Mouse (Mus musculus) kidney, postnatal 10 days (tissue): ENCODE measurements around the gene Smok3b.

Experiments
- DNase-seq: peaks from one replicate; pipeline ENCODE4 v3.0.0; 2021; ENCODE audit warnings: mixed read lengths

Smok3b gene

DNA sequence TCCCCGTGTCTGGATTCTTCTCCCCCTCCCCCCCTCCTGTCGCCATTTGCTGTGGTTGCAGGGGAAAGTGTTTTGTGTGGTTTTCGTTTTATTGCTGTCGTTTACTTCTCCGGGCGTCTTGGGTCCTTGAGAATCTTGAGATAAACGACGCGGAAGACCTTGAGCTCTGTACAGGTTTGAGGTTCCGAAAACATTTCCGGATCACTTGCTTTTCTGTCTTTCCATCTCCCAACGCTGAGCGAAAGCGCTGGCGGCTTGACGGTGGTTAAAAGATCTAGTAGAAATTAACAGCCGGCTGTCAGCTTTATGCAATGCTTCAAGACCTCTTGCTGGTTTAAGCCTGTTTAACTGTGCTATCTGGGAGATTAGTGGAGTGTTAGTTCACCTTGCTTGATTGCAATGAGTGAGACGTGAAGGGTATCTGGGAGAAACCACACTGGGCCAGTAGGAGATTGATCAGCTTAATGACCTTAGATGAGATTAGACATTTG lies 64.2 kb downstream of the Smok3b start:
- DNase-seq, result peak; percentile 33

DNA sequence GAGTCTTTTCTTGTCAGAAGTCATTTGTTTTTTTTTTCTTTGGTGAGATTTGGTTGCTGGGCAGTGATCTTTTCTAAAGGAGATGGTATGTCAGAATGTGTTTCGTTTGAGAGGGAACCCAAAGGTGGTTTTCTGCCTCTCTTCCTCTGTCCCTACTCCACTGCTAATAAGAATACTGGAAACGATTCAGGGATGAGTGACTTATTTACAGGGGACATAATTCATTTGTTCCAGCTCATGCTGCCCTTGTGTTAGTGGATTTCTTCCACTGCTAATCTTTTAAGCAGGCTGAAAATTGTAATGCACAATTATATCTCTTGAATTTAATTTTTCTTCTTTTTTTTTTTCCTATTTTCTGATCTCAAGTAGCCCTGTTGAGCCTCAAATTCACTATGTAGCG lies 65.6 kb downstream of the Smok3b start:
- DNase-seq, result no peak

DNA sequence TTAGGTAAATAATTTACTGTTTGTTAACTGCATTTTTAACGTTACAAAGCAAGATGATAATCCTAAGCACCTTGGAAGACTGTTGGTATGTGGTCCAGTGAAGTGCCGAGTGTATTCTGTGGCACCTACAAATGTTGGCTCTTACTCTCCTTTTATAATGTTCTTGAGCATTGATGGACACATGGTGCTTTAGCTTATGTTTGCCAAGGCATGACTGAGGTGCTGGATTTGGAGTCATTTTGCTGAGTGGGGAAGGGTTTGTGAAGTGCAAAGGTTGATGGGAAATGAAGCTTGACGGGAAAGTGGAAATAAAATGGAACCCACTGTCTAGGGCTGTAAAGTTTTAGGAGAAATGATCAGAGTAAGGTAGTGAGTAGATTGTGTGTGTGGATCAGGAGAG lies 67.1 kb downstream of the Smok3b start:
- no peak for DNase-seq

DNA sequence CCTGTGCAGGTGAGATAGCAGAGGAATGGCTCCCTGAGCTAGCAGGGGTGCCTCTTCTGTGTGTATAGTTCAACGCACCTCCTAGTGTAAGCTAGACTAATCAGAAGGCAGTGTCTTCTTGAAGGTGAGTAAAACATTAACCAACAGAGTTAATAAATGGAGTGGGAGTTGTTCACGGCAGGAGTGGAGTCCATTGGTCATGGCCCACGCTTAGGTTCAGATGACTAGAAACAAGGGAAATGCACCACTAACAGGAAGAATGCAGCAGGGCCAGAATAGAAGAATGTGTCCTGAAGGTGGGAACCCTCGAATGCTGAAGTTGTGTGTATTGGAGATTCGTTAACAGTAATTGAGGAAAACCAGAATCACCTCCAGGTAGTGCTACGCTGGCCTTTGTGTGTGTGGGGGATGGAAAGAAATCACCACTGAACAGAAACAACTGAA lies 67.9 kb downstream of the Smok3b start:
- DNase-seq, result peak; percentile 51

DNA sequence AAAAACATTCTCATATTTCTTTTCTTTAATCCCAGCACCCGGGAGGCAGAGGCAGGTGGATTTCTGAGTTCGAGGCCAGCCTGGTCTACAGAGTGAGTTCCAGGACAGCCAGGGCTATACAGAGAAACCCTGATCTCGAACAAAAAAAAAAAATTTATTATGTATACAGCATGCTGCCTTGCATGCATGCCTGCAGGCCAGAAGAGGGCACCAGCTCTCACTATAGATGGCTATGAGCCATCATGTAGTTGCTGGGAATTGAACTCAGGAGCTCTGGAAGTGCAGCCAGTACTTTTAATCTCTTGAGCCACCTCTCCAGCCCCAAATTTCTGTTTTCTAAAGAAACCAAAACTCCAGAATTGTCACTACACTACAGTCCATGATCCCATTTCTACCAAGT lies 69.0 kb downstream of the Smok3b start:
- DNase-seq, result peak; percentile 32

DNA sequence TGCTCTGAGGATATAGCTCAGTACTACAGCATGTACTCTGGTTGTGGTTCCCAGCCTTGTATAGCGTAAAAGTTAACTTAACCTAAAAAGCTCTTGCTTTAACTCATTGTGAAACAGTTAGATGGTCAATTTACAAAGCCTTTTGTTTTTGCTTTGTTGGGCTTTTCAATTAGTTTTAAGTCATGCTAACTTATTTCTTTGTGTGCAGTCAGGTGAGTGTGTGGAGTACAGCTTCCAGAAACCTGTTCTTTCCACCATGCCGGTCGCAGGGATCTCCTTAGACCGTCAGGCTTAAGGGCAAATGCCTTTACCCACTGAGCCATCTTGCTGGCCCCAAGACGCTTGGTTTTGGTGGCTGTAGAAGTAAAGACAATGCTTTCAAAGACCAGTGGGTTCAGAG lies 69.5 kb downstream of the Smok3b start:
- no peak for DNase-seq

DNA sequence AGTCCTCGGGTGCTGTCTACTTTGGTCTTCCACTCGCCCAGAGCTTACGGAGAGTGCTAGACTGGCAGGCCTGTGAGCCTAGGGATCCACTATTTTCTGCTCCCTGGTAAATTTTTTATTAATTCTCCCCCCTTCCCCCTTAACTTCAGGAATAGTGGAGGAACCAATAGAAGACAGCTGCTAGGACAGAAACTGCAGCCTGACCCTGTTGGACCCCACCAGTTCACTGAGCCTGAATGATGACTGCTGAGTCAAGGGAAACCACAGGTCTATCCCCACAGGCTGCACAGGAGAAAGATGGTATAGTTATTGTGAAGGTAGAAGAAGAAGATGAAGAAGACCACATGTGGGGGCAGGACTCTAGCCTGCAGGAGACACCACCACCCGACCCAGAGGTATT lies 71.5 kb downstream of the Smok3b start:
- no peak for DNase-seq

DNA sequence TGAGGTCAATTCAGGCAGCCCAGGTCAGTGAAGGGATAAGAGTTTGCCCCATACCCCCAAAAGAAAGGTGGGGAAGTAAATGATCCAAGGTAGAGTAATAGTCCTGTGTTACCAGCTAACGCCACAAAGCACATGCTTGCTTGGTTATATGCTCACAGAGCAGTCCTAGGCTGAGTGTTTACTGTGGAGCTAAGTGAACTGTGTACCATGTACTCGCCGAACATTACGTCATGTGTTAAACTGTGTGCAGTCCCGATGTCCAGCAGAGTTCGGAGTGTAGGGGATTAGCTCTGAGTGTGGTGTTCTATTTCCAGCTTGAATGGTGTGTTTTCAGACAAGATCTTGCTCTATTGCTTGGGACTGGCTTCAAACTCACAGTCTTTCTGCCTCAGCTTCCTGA lies 73.2 kb downstream of the Smok3b start:
- no peak for DNase-seq
